Mouse (Mus musculus) MEL (cell line): ENCODE results near the gene Cav1. TPM values are rescaled to one million over a fixed set of nuclear protein-coding genes. Genes with fewer than 3 reads are reported as not detected.

ENCODE experiments used
- DNase-seq: peaks from one replicate; pipeline ENCODE4 v3.0.0; 2011; ENCODE audit warnings: low read depth, low spot score
- H3K27ac ChIP-seq: 2 replicates; pipeline ENCODE4 v1.5.1; 2012; ENCODE audit warnings: low read depth, mild to moderate bottlenecking, control low read depth, low read length, moderate library complexity; ENCODE audit not compliant: control insufficient read depth
- H3K27me3 ChIP-seq, 2 experiments: fragments of 150-350 bp in 1 of 2; sonication (generic) in 1 of 2; 2 replicates each; pipeline ENCODE4 v1.6.1; 2012; ENCODE audit warnings: low read length in 2 of 2, mild to moderate bottlenecking in 2 of 2, improper control_type of control experiment in 1 of 2, moderate library complexity in 1 of 2; ENCODE audit not compliant: insufficient read depth in 2 of 2, control insufficient read depth in 1 of 2
- H3K36me3 ChIP-seq, 2 experiments: 2 replicates each; pipeline ENCODE4 v1.6.1; 2012 to 2014; ENCODE audit warnings: low read length in 2 of 2, improper control_type of control experiment in 1 of 2, inconsistent platforms in 1 of 2, mild to moderate bottlenecking in 1 of 2; ENCODE audit not compliant: insufficient read depth in 2 of 2, control insufficient read depth in 1 of 2
- H3K4me1 ChIP-seq, 2 experiments: fragments of 150-350 bp in 1 of 2; sonication (generic) in 1 of 2; 2 replicates each; pipeline ENCODE4 v1.6.1; 2012; ENCODE audit warnings: low read length in 2 of 2, improper control_type of control experiment in 1 of 2, mild to moderate bottlenecking in 1 of 2; ENCODE audit not compliant: insufficient read depth in 2 of 2, control insufficient read depth in 1 of 2
- H3K4me3 ChIP-seq, 2 experiments: fragments of 150-350 bp in 1 of 2; sonication (generic) in 1 of 2; 2 replicates each; pipeline ENCODE4 v1.5.1; 2012; ENCODE audit warnings: low read depth in 2 of 2, low read length in 2 of 2, mild to moderate bottlenecking in 2 of 2, moderate library complexity in 2 of 2, control low read depth in 1 of 2, improper control_type of control experiment in 1 of 2; ENCODE audit not compliant: control insufficient read depth in 1 of 2, insufficient read depth in 1 of 2
- H3K79me2 ChIP-seq: 2 replicates; pipeline ENCODE4 v1.6.1; 2012; ENCODE audit warnings: mild to moderate bottlenecking, low read length, moderate library complexity; ENCODE audit not compliant: control insufficient read depth, poor library complexity, insufficient read depth
- H3K9ac ChIP-seq: 2 replicates; pipeline ENCODE4 v1.6.1; 2012; ENCODE audit warnings: low read depth, mild to moderate bottlenecking, control low read depth, low read length, moderate library complexity; ENCODE audit not compliant: control insufficient read depth, poor library complexity, severe bottlenecking
- H3K9me3 ChIP-seq: fragments of 150-350 bp; sonication (generic); replicated peaks from 2 replicates; pipeline ENCODE4 v1.6.1; 2012; ENCODE audit warnings: mild to moderate bottlenecking, low read length, improper control_type of control experiment, moderate library complexity; ENCODE audit not compliant: insufficient read depth
- BHLHE40 ChIP-seq: IDR thresholded peaks from 2 replicates; pipeline ENCODE4 v1.6.1; 2012; ENCODE audit warnings: low read depth, mild to moderate bottlenecking, inconsistent platforms, low read length, improper control_type of control experiment, borderline replicate concordance
- CHD1 ChIP-seq: IDR thresholded peaks from 2 replicates; pipeline ENCODE4 v1.6.1; 2012; ENCODE audit warnings: low read depth, mild to moderate bottlenecking, inconsistent platforms, low read length, improper control_type of control experiment
- E2F4 ChIP-seq: IDR thresholded peaks from 2 replicates; pipeline ENCODE4 v1.6.1; 2011; ENCODE audit warnings: low read depth, low read length, improper control_type of control experiment, borderline replicate concordance
- ELF1 ChIP-seq: IDR thresholded peaks from 2 replicates; pipeline ENCODE4 v1.6.1; 2014; ENCODE audit warnings: low read depth, mild to moderate bottlenecking, inconsistent platforms, low read length, improper control_type of control experiment, moderate library complexity
- ETS1 ChIP-seq: IDR thresholded peaks from 2 replicates; pipeline ENCODE4 v1.6.1; 2012; ENCODE audit warnings: low read depth, mild to moderate bottlenecking, inconsistent platforms, low read length, improper control_type of control experiment, moderate library complexity
- GABPA ChIP-seq: IDR thresholded peaks from 2 replicates; pipeline ENCODE4 v1.6.1; 2012; ENCODE audit warnings: low read depth, mild to moderate bottlenecking, inconsistent platforms, low read length, improper control_type of control experiment, moderate library complexity
- HCFC1 ChIP-seq: IDR thresholded peaks from 2 replicates; pipeline ENCODE4 v1.6.1; 2012; ENCODE audit warnings: low read depth, mild to moderate bottlenecking, inconsistent platforms, low read length, improper control_type of control experiment, moderate library complexity
- JUND ChIP-seq: IDR thresholded peaks from 2 replicates; pipeline ENCODE4 v1.6.1; 2011; ENCODE audit warnings: low read depth, mild to moderate bottlenecking, improper control_type of control experiment, low read length
- KAT2A ChIP-seq: conservative IDR thresholded peaks from 2 replicates; pipeline ENCODE4 v1.6.1; 2012; ENCODE audit warnings: low read depth, low read length, improper control_type of control experiment, inconsistent platforms
- MAFK ChIP-seq: IDR thresholded peaks from 2 replicates; pipeline ENCODE4 v1.6.1; 2011; ENCODE audit warnings: low read depth, mild to moderate bottlenecking, low read length, improper control_type of control experiment, borderline replicate concordance
- MAZ ChIP-seq: IDR thresholded peaks from 2 replicates; pipeline ENCODE4 v1.6.1; 2012; ENCODE audit warnings: low read depth, mild to moderate bottlenecking, inconsistent platforms, low read length, improper control_type of control experiment
- MEF2A ChIP-seq: IDR thresholded peaks from 2 replicates; pipeline ENCODE4 v1.6.1; 2014; ENCODE audit warnings: low read depth, mild to moderate bottlenecking, inconsistent platforms, low read length, improper control_type of control experiment; ENCODE audit not compliant: poor library complexity, insufficient replicate concordance, severe bottlenecking; ENCODE audit errors: extremely low read depth
- MYC ChIP-seq: IDR thresholded peaks from 2 replicates; pipeline ENCODE4 v1.6.1; 2011; ENCODE audit warnings: low read depth, mild to moderate bottlenecking, low read length, improper control_type of control experiment, moderate library complexity
- NELFE ChIP-seq: IDR thresholded peaks from 2 replicates; pipeline ENCODE4 v1.6.1; 2011; ENCODE audit warnings: low read depth, low read length, improper control_type of control experiment
- NRF1 ChIP-seq: IDR thresholded peaks from 2 replicates; pipeline ENCODE4 v1.6.1; 2014; ENCODE audit warnings: low read depth, mild to moderate bottlenecking, inconsistent platforms, low read length, improper control_type of control experiment, moderate library complexity; ENCODE audit not compliant: poor library complexity, insufficient read depth, severe bottlenecking
- RAD21 ChIP-seq: IDR thresholded peaks from 2 replicates; pipeline ENCODE4 v1.6.1; 2011; ENCODE audit warnings: mild to moderate bottlenecking, low read depth, low read length, improper control_type of control experiment
- RCOR1 ChIP-seq: IDR thresholded peaks from 2 replicates; pipeline ENCODE4 v1.6.1; 2012; ENCODE audit warnings: low read depth, mild to moderate bottlenecking, inconsistent platforms, low read length, improper control_type of control experiment
- SIN3A ChIP-seq: IDR thresholded peaks from 2 replicates; pipeline ENCODE4 v1.6.1; 2012; ENCODE audit warnings: low read length, improper control_type of control experiment, inconsistent platforms
- SMC3 ChIP-seq: IDR thresholded peaks from 2 replicates; pipeline ENCODE4 v1.6.1; 2011; ENCODE audit warnings: low read depth, low read length, improper control_type of control experiment
- TAL1 ChIP-seq: IDR thresholded peaks from 2 replicates; pipeline ENCODE4 v1.6.1; 2012; ENCODE audit warnings: mild to moderate bottlenecking, inconsistent platforms, low read length, moderate library complexity, mixed read lengths
- TBP ChIP-seq: IDR thresholded peaks from 2 replicates; pipeline ENCODE4 v1.8.0; 2011; ENCODE audit warnings: low read depth, low read length, improper control_type of control experiment
- TCF12 ChIP-seq: IDR thresholded peaks from 2 replicates; pipeline ENCODE4 v1.6.1; 2014; ENCODE audit warnings: low read depth, mild to moderate bottlenecking, inconsistent platforms, low read length, improper control_type of control experiment, moderate library complexity
- USF1 ChIP-seq: IDR thresholded peaks from 2 replicates; pipeline ENCODE4 v1.6.1; 2014; ENCODE audit warnings: low read depth, mild to moderate bottlenecking, inconsistent platforms, low read length, improper control_type of control experiment, moderate library complexity
- ZKSCAN1 ChIP-seq: IDR thresholded peaks from 2 replicates; pipeline ENCODE4 v1.6.1; 2012; ENCODE audit warnings: low read depth, mild to moderate bottlenecking, inconsistent platforms, low read length, improper control_type of control experiment, moderate library complexity
- polyA plus RNA-seq, 2 experiments: library from polyadenylated mRNA; stranded (reverse) in 1 of 2; unstranded in 1 of 2; fragments of >175 nt in 1 of 2; fragments of >200 nt in 1 of 2; gene quantifications; 2 replicates each; pipeline versions ENCODE4 v1.2.1 to v1.2.4; 2012; ENCODE audit warnings: low replicate concordance in 2 of 2, low read depth in 1 of 2; ENCODE audit not compliant: insufficient read length in 2 of 2, insufficient read depth in 1 of 2, missing spikeins in 1 of 2
- total RNA-seq: library from RNA; depleted of rRNA; stranded (reverse); fragments of 300-350 nt; gene quantifications from 2 replicates; pipeline ENCODE4 v1.2.3, GENCODE M21; 2012; rRNA removed

Gene Cav1
- not detected in 2 replicates for total RNA-seq
- polyA plus RNA-seq, result not detected

GRCm38 (mm10) chr6:17305954-17306601, at the start of gene Cav1:
TSS of gene Cav1 (plus strand) at chr6:17306335.
- H3K4me3 ChIP-seq, result no peak within 1 kb of the TSS
- no peaks in the 10 kb centered on the region for H3K4me1 ChIP-seq
- H3K9me3 ChIP-seq, result no peaks in the 10 kb centered on the region
- H3K27me3 ChIP-seq, result no peaks in the 10 kb centered on the region
- no peak for DNase-seq
- H3K27ac ChIP-seq, result no peak within 1 kb of the TSS
- no peaks in the 10 kb centered on the region for H3K36me3 ChIP-seq
- no peak within 1 kb of the TSS for H3K9ac ChIP-seq
- H3K79me2 ChIP-seq, result no peaks in the 10 kb centered on the region
- TF ChIP-seq MEF2A (no peak), SMC3 (no peak), BHLHE40 (no peak), GABPA (no peak), TBP (no peak), MAFK (no peak), TAL1 (no peak), KAT2A (no peak), MYC (no peak), ETS1 (no peak), HCFC1 (no peak), MAZ (no peak), RAD21 (no peak), E2F4 (no peak), ELF1 (no peak), NELFE (no peak), ZKSCAN1 (no peak), JUND (no peak), NRF1 (no peak), USF1 (no peak)

- no peak overlapping the region for H3K27ac ChIP-seq
- TF ChIP-seq GABPA (no peak), RAD21 (no peak), KAT2A (no peak), NELFE (no peak), TCF12 (no peak), SIN3A (no peak), ETS1 (no peak), RCOR1 (no peak), TBP (no peak), MAZ (no peak), CHD1 (no peak)
- H3K4me3 ChIP-seq, result no peak overlapping the region
- H3K9me3 ChIP-seq, result no peaks in the 10 kb centered on the region
- no peaks in the 10 kb centered on the region for H3K27me3 ChIP-seq
- no peaks in the 10 kb centered on the region for H3K79me2 ChIP-seq
- no peaks in the 10 kb centered on the region for H3K36me3 ChIP-seq
- DNase-seq, result no peak
- H3K4me1 ChIP-seq, result no peaks in the 10 kb centered on the region
- no peak overlapping the region for H3K9ac ChIP-seq
These were observed 48.0 kb upstream of the Cav1 start for GRCm38 (mm10) chr6:17258142-17258541.
